28 mouse cellular contexts compared by ENCODE assay signal in the genomic region with DNA sequence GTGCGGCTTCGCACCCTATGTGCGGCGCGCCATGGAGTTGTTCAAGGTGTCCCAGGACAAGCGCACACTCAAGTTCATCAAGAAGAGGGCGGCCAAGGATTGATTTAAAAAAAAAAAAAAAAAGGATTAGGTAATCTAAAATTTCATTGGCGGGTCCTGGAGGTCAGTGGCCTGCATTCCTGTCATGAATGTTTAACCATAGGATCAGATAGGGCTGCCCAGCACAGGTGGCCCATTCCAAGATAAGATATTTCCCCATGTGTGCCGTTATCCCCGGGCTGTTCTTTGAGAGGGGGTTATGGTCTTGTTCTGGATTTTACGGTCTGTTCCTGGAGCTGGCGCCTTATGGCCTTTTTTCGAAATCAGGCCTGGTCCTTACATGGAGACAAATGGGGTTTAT. TPM values are rescaled to one million over a fixed set of nuclear protein-coding genes. Genes with fewer than 3 reads are reported as not detected.
A peak's percentile ranks its signal among the peaks of the same experiment; 100 is the strongest.
DNase-seq lines count a peak whose midpoint lies in the region; ATAC-seq and TF ChIP-seq lines count a peak whose summit lies in the region.
"Had no signal": no experiment of that assay in that cellular context is flagged by ENCODE, and none has a peak within 500 bp of the region (broad histone marks: within the 10 kb centered on the region; RNA-seq: fewer than 3 reads in every experiment).

No protein-coding gene starts in this region.

- no peak overlapping the region for H3K9ac ChIP-seq in kidney, embryonic 15.5 days
- no peak overlapping the region for H3K9ac ChIP-seq in liver, embryonic 16.5 days (ENCODE audit: low read depth, low read length)
- no peak overlapping the region for H3K9ac ChIP-seq in MEL (ENCODE audit: control insufficient read depth, low read depth, low read length, poor library complexity, severe bottlenecking)
- H3K9ac ChIP-seq: embryonic facial prominence, embryonic 12.5 days; embryonic facial prominence, embryonic 15.5 days; forebrain, postnatal 0 days; heart, embryonic 13.5 days; hindbrain, embryonic 15.5 days had no signal

- no peak for DNase-seq in kidney, postnatal 14 days
- DNase-seq in liver (no peak), MEL (ENCODE audit: low read depth, low spot score) (no peak)
- DNase-seq in frontal cortex, postnatal 25 days (ENCODE audit: low spot score in 2 of 2): no peak
- no peak for DNase-seq in adrenal gland, adult (ENCODE audit: inconsistent age in 2 of 2, low spot score in 1 of 2)
- DNase-seq: adrenal gland, adult 2 months; adrenal gland, postnatal 14 days; B cell, adult 2 months; cerebellum, adult 11 months; cerebellum, adult 2 months; cerebellum, adult 9-11 months; cerebellum, postnatal 25 days; forebrain, postnatal 0 days; gastrocnemius, postnatal 25 days; heart, adult 18-20 months; heart, postnatal 14 days; heart, postnatal 4 days had no signal

- WGBS in kidney, embryonic 15.5 days: 79% methylated on average over 13 of the region's 13 CpGs
- 70% methylated on average over 13 of the region's 13 CpGs for WGBS in liver, embryonic 16.5 days (ENCODE audit: insufficient replicate concordance)

- H3ac ChIP-seq in myocyte (ENCODE audit: control insufficient read depth, insufficient read length): no peak overlapping the region

- ATAC-seq in kidney, embryonic 15.5 days (replicated peaks; ENCODE audit: low FRiP score): no peak
- peak; percentile 67 for ATAC-seq in liver, embryonic 16.5 days (ENCODE audit: low read depth)
- ATAC-seq: forebrain, embryonic 14.5 days; forebrain, postnatal 0 days had no signal

- no peaks in the 10 kb centered on the region for H3K9me3 ChIP-seq in kidney, embryonic 15.5 days (replicated peaks)
- H3K9me3 ChIP-seq in liver, embryonic 16.5 days (replicated peaks; ENCODE audit: control insufficient read depth, low read length): no peaks in the 10 kb centered on the region
- H3K9me3 ChIP-seq in MEL (replicated peaks; ENCODE audit: insufficient read depth, low read length): no peaks in the 10 kb centered on the region
- H3K9me3 ChIP-seq: embryonic facial prominence, embryonic 12.5 days; embryonic facial prominence, embryonic 15.5 days; heart, embryonic 13.5 days; hindbrain, embryonic 15.5 days had no signal

- TF ChIP-seq EP300 in MEL (IDR thresholded peaks at IDR 0.05; ENCODE audit: low read depth in 1 of 2, low read length in 2 of 2): no peak

- H3K27me3 ChIP-seq in kidney, embryonic 15.5 days: no peaks in the 10 kb centered on the region
- no peaks in the 10 kb centered on the region; the same call in 1 of the 2 replicates for H3K27me3 ChIP-seq in liver, embryonic 16.5 days (ENCODE audit: control insufficient read depth, insufficient read depth, low read depth, low read length)
- no peaks in the 10 kb centered on the region for H3K27me3 ChIP-seq in MEL (ENCODE audit: control insufficient read depth in 1 of 2, insufficient read depth in 2 of 2, low read length in 2 of 2)
- H3K27me3 ChIP-seq in myocyte (ENCODE audit: control insufficient read depth, insufficient read depth, insufficient read length): peaks cover 7% of the 10 kb centered on the region
- H3K27me3 ChIP-seq: embryonic facial prominence, embryonic 12.5 days; embryonic facial prominence, embryonic 15.5 days; hindbrain, embryonic 15.5 days had no signal

- H3K79me2 ChIP-seq in MEL (ENCODE audit: control insufficient read depth, insufficient read depth, low read length, poor library complexity) (no peaks in the 10 kb centered on the region), myocyte (ENCODE audit: control insufficient read depth, insufficient read depth) (no peaks in the 10 kb centered on the region)

- H3K4me1 ChIP-seq in kidney, embryonic 15.5 days: 0 out of 2 replicates have a peak, but pooled peaks cover 9% of the 10 kb centered on the region
- H3K4me1 ChIP-seq in liver, embryonic 16.5 days (ENCODE audit: control insufficient read depth, low read depth, low read length): no peaks in the 10 kb centered on the region
- H3K4me1 ChIP-seq in MEL (ENCODE audit: control insufficient read depth in 1 of 2, insufficient read depth in 2 of 2, low read length in 2 of 2): 0 out of 4 replicates have a peak, but pooled peaks cover 0 to 5% of the 10 kb centered on the region in 2 experiments
- H3K4me1 ChIP-seq: embryonic facial prominence, embryonic 12.5 days; embryonic facial prominence, embryonic 15.5 days; hindbrain, embryonic 15.5 days had no signal

- no peaks in the 10 kb centered on the region for H3K36me3 ChIP-seq in kidney, embryonic 15.5 days
- H3K36me3 ChIP-seq in liver, embryonic 16.5 days (ENCODE audit: control insufficient read depth, insufficient read depth): no peaks in the 10 kb centered on the region
- H3K36me3 ChIP-seq in MEL (ENCODE audit: control insufficient read depth in 1 of 2, insufficient read depth in 2 of 2, low read length in 2 of 2): no peaks in the 10 kb centered on the region
- H3K36me3 ChIP-seq in myocyte (ENCODE audit: control insufficient read depth, insufficient read depth): no peaks in the 10 kb centered on the region
- H3K36me3 ChIP-seq: embryonic facial prominence, embryonic 12.5 days; embryonic facial prominence, embryonic 15.5 days; heart, embryonic 13.5 days; hindbrain, embryonic 15.5 days had no signal

- no peak for TF ChIP-seq RAD21 in MEL (IDR thresholded peaks at IDR 0.05; ENCODE audit: low read depth, low read length)

- 0 out of 2 replicates have a peak overlapping the region, but pooled peaks have one; percentile 41 for H3K27ac ChIP-seq in kidney, embryonic 15.5 days
- H3K27ac ChIP-seq in liver, embryonic 16.5 days (ENCODE audit: low read length): no peak overlapping the region
- no peak overlapping the region for H3K27ac ChIP-seq in MEL (ENCODE audit: control insufficient read depth, low read depth, low read length)
- H3K27ac ChIP-seq: embryonic facial prominence, embryonic 12.5 days; embryonic facial prominence, embryonic 15.5 days; heart, embryonic 13.5 days; hindbrain, embryonic 15.5 days had no signal

- no peak overlapping the region for H3K4me3 ChIP-seq in kidney, embryonic 15.5 days (replicated peaks)
- H3K4me3 ChIP-seq in liver, embryonic 16.5 days (ENCODE audit: low read depth, low read length): no peak overlapping the region
- H3K4me3 ChIP-seq in MEL (ENCODE audit: control insufficient read depth in 1 of 2, insufficient read depth in 1 of 2, low read depth in 2 of 2, low read length in 2 of 2) (no peak overlapping the region), myocyte (no peak overlapping the region)
- H3K4me3 ChIP-seq: embryonic facial prominence, embryonic 12.5 days; embryonic facial prominence, embryonic 15.5 days; heart, embryonic 13.5 days; hindbrain, embryonic 15.5 days had no signal

- H3K4me2 ChIP-seq in kidney, embryonic 15.5 days: no peak overlapping the region
- no peak overlapping the region for H3K4me2 ChIP-seq in liver, embryonic 16.5 days (ENCODE audit: low read depth, low read length)
- no peak overlapping the region for H3K4me2 ChIP-seq in myocyte (ENCODE audit: low read depth)
- H3K4me2 ChIP-seq: embryonic facial prominence, embryonic 12.5 days; embryonic facial prominence, embryonic 15.5 days; heart, embryonic 13.5 days; hindbrain, embryonic 15.5 days had no signal

- no peak for TF ChIP-seq POLR2A in MEL (IDR thresholded peaks at IDR 0.05; ENCODE audit: control insufficient read depth in 1 of 2, insufficient read depth in 1 of 2, low read depth in 1 of 2, low read length in 2 of 2, poor library complexity in 1 of 2)
- TF ChIP-seq POLR2A in myocyte (IDR thresholded peaks at IDR 0.05; ENCODE audit: insufficient read length, low read depth): no peak

- TF ChIP-seq CTCF in MEL (IDR thresholded peaks at IDR 0.05 in 2 of 3, conservative IDR thresholded peaks at IDR 0.05 in 1 of 3; ENCODE audit: control insufficient read depth in 1 of 3, insufficient read depth in 1 of 3, low read depth in 2 of 3, low read length in 3 of 3, poor library complexity in 1 of 3, severe bottlenecking in 1 of 3): no peak

TF ChIP-seq in MEL, 35 proteins besides CTCF, POLR2A, EP300 and RAD21:
- TF ChIP-seq ZC3H11A (IDR thresholded peaks at IDR 0.05; ENCODE audit: low read depth, low read length) (no peak), ZNF384 (IDR thresholded peaks at IDR 0.05; ENCODE audit: low read depth, low read length) (no peak), RCOR1 (IDR thresholded peaks at IDR 0.05; ENCODE audit: low read depth, low read length) (no peak), GATA1 (IDR thresholded peaks at IDR 0.05; ENCODE audit: low read depth, low read length) (0 out of 2 replicates have a peak, but pooled peaks have one; percentile 13), ZKSCAN1 (IDR thresholded peaks at IDR 0.05; ENCODE audit: low read depth, low read length) (no peak)

TF ChIP-seq in myocyte, 11 proteins besides CTCF, POLR2A, EP300 and RAD21:
- TF ChIP-seq MYOD1 (IDR thresholded peaks at IDR 0.05; ENCODE audit: control insufficient read depth in 1 of 3, insufficient read length in 2 of 3, low read depth in 2 of 3): peak in 1 of 3 experiments; percentile 27
- peak in 1 of 3 experiments; percentile 29 for TF ChIP-seq MYOG (IDR thresholded peaks at IDR 0.05; ENCODE audit: control insufficient read depth in 1 of 3, insufficient read depth in 1 of 3, insufficient read length in 2 of 3, low read depth in 2 of 3)
- peak; percentile 13 for TF ChIP-seq TCF12 (IDR thresholded peaks at IDR 0.05; ENCODE audit: insufficient read depth, poor library complexity, severe bottlenecking)
- TF ChIP-seq SRF (IDR thresholded peaks at IDR 0.05; ENCODE audit: control insufficient read depth, insufficient read length, low read depth): no peak
- no peak for TF ChIP-seq CEBPB (IDR thresholded peaks at IDR 0.05; ENCODE audit: insufficient read depth, poor library complexity, severe bottlenecking)
- TF ChIP-seq TCF3 (IDR thresholded peaks at IDR 0.05; ENCODE audit: insufficient read length, low read depth): no peak
- TF ChIP-seq POLR2AphosphoS2 (IDR thresholded peaks at IDR 0.05; ENCODE audit: insufficient read length, low read depth): no peak
- no peak for TF ChIP-seq USF1 (IDR thresholded peaks at IDR 0.05; ENCODE audit: low read depth)
- no peak for TF ChIP-seq E2F4 (IDR thresholded peaks at IDR 0.05; ENCODE audit: insufficient read depth)
- no peak for TF ChIP-seq REST (IDR thresholded peaks at IDR 0.05; ENCODE audit: insufficient read depth, insufficient read length)
- no peak for TF ChIP-seq MAX (IDR thresholded peaks at IDR 0.05; ENCODE audit: low read depth)

RNA-seq across cellular contexts. Expression of a gene that starts 11.1 kb away (rescaled TPM):
- polyA plus RNA-seq in kidney, embryonic 15.5 days (2015; fragmentation: Nextera tagmentation; extraction: Ambion mirVana): 2.3 and 3.2 TPM in 2 replicates
- 0.21 and 0.38 TPM in 2 replicates for polyA plus RNA-seq in liver, embryonic 16.5 days (2015; fragmentation: Nextera tagmentation; extraction: Ambion mirVana)
- 0.07 and 0.08 TPM in 2 replicates for total RNA-seq in MEL (2012; rRNA removed)
- polyA plus RNA-seq in MEL (2012; ENCODE audit: insufficient read depth in 1 of 2, insufficient read length in 2 of 2, low read depth in 1 of 2, low replicate concordance in 2 of 2, missing spikeins in 1 of 2): under 1 TPM in 1 of 2 experiments, not detected in 1; 0.71 TPM
- 401 TPM for polyA plus RNA-seq in myocyte (2012; fragmentation: generic; extraction: Trizol)
- total RNA-seq: CH12.LX; common myeloid progenitor, adult 5-6 weeks; heart, adult 18-20 months; heart, postnatal 14 days had no signal
- polyA plus RNA-seq: gonadal fat pad, adult 2 months had no signal

Comparison
In these comparisons a context has a peak if more than half of its experiments do, and no peak if none do; other contexts are left out.
1. RNA of a gene that starts 11.1 kb away (polyA plus RNA-seq): 401 TPM in myocyte (single experiment); 2.3 to 3.2 TPM in kidney, embryonic 15.5 days, 0.71 TPM in MEL and 0.21 to 0.38 TPM in liver, embryonic 16.5 days; every median in the first group is over 10 times any median in the second.